Mouse (Mus musculus) limb, embryonic 12.5 days (tissue): ENCODE results near the gene Fam161a. TPM values are rescaled to one million over a fixed set of nuclear protein-coding genes. Genes with fewer than 3 reads are reported as not detected.

Experiments used
- ATAC-seq: fragments of 200-750 bp; cut with Nextera tagmentation; 2 replicates; pipeline ENCODE4 v1.8.0; 2017; ENCODE audit warnings: low read depth, moderate TSS enrichment; ENCODE audit not compliant: insufficient number of reproducible peaks, insufficient read depth, low FRiP score, low TSS enrichment
- H3K27ac ChIP-seq: fragments of 300-500 bp; sonication (generic); 2 replicates; pipeline ENCODE4 v1.5.1; 2016; ENCODE audit warnings: mild to moderate bottlenecking, moderate library complexity
- H3K27me3 ChIP-seq: fragments of 300-500 bp; sonication (generic); 2 replicates; pipeline ENCODE4 v1.6.1; 2016; ENCODE audit warnings: mild to moderate bottlenecking, moderate library complexity
- H3K36me3 ChIP-seq: fragments of 300-500 bp; sonication (generic); 2 replicates; pipeline ENCODE4 v1.6.1; 2016; ENCODE audit warnings: mild to moderate bottlenecking, moderate library complexity
- H3K4me1 ChIP-seq: fragments of 300-500 bp; sonication (generic); replicated peaks from 2 replicates; pipeline ENCODE4 v1.6.1; 2016
- H3K4me2 ChIP-seq: fragments of 300-500 bp; sonication (generic); 2 replicates; pipeline ENCODE4 v1.6.1; 2016; ENCODE audit warnings: mild to moderate bottlenecking, moderate library complexity
- H3K4me3 ChIP-seq: fragments of 300-500 bp; sonication (generic); replicated peaks from 2 replicates; pipeline ENCODE4 v1.5.1; 2016; ENCODE audit warnings: mild to moderate bottlenecking
- H3K9ac ChIP-seq: fragments of 300-500 bp; sonication (generic); replicated peaks from 2 replicates; pipeline ENCODE4 v1.6.1; 2016; ENCODE audit warnings: mild to moderate bottlenecking, moderate library complexity
- H3K9me3 ChIP-seq: fragments of 300-500 bp; sonication (generic); 2 replicates; pipeline ENCODE4 v1.6.1; 2016; ENCODE audit warnings: mild to moderate bottlenecking, moderate library complexity
- WGBS: fragments of 180-500 bp; shearing (Covaris S2); methylation state at CpG from one replicate; pipeline ENCODE4 v1.1.7; 2016; 5-methylcytosine and 5-hydroxymethylcytosine counted together
- polyA plus RNA-seq: library from polyadenylated mRNA; unstranded; fragments of >200 nt; fragmentation: Nextera tagmentation; extraction: Ambion mirVana; gene quantifications from 2 replicates; pipeline ENCODE4 v1.2.1, GENCODE M21; 2016

Fam161a gene
- polyA plus RNA-seq, 1 experiment from 2014 or later, result 2.3 TPM

DNA sequence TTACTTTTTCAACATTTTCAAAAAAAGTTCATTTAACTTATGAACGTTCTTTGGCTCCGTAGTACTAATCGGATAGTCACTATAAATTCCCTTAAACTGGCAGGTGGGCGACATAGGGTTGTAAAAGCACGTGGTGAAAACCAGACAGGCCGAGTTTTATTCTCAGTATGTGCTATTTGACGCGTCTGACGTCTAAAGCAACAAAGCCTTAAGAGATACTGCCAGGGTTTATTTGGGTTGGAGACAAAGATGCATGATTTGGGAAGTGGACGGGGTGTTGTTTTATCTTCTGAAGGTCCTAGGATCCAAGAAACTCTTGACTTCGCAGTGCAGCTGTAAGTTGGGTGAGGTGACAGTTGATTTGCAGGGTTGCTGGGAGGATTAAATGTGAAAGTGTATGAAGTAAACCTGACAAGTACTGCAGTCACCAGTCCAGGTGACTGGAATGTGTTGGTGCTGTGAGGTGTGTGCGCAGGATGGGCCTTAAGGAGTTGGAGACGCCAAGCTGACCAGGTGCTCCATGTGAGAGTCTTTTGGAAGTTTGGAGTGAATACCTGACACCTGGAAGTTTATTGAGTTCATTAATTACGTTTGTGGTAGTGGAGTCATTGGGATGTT is 16.0 kb upstream of the Fam161a start:
- ATAC-seq, result no peak
- peak overlapping the region; percentile 88 for H3K4me2 ChIP-seq
- peak overlapping the region; percentile 96; the same call in 1 of the 2 replicates for H3K27ac ChIP-seq
- WGBS, result 9% methylated on average over 14 of the region's 14 CpGs
- H3K36me3 ChIP-seq, result peaks cover 26% of the 10 kb centered on the region
- H3K9ac ChIP-seq, result peak overlapping the region; percentile 89
- peaks cover 15% of the 10 kb centered on the region for H3K4me1 ChIP-seq
- no peaks in the 10 kb centered on the region for H3K27me3 ChIP-seq
- peak overlapping the region; percentile 76 for H3K4me3 ChIP-seq
- no peaks in the 10 kb centered on the region for H3K9me3 ChIP-seq

DNA sequence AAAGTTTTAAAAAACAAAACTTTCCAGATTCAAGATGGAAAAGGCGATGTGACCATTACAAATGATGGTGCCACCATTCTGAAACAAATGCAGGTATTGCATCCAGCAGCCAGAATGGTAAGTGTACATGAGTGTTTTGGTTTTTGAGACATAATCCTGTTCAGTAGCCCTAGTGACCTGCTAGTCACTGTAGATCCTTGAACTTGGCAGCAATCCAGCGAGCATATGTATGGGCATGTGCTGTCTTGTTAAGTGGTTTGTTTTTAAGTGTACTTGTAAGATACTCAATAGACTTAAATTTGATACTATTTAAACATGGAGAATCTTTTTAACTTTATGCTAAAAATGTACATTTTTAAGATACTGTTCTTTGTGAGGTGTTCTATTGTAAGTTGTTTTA is 13.1 kb upstream of the Fam161a start:
- Histone ChIP-seq H3K4me3 (no peak overlapping the region), H3K9ac (no peak overlapping the region), H3K27ac (no peak overlapping the region), H3K9me3 (no peaks in the 10 kb centered on the region), H3K4me2 (no peak overlapping the region), H3K36me3 (peaks cover 52% of the 10 kb centered on the region), H3K4me1 (peaks cover 15% of the 10 kb centered on the region), H3K27me3 (no peaks in the 10 kb centered on the region)
- no peak for ATAC-seq
- WGBS, result 100% methylated on average over 2 of the region's 2 CpGs

DNA sequence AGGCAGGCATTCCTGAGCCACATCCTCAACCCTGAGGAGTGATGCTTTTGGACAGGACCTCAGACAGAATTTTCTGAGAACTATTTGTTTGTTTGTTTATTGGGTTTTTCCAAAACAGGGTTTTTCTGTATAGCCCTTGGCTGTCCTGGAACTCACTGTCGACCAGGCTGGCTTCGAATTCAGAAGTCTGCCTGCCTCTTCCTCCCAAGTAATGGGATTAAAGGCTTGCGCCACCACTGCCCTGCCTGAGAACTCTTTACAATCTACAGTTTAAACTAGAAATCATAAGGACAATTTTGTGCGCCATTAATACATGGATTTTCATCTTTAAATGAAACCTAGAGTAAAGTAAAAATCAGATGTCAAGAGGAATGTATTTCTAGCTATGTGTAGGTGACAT is 11.9 kb upstream of the Fam161a start:
- no peaks in the 10 kb centered on the region for H3K9me3 ChIP-seq
- no peak overlapping the region for H3K27ac ChIP-seq
- no peaks in the 10 kb centered on the region for H3K27me3 ChIP-seq
- no peak overlapping the region for H3K4me3 ChIP-seq
- H3K4me1 ChIP-seq, result peaks cover 11% of the 10 kb centered on the region
- no peak for ATAC-seq
- peaks cover 64% of the 10 kb centered on the region for H3K36me3 ChIP-seq
- H3K9ac ChIP-seq, result no peak overlapping the region
- WGBS, result 94% methylated on average over 4 of the region's 4 CpGs
- H3K4me2 ChIP-seq, result no peak overlapping the region

DNA sequence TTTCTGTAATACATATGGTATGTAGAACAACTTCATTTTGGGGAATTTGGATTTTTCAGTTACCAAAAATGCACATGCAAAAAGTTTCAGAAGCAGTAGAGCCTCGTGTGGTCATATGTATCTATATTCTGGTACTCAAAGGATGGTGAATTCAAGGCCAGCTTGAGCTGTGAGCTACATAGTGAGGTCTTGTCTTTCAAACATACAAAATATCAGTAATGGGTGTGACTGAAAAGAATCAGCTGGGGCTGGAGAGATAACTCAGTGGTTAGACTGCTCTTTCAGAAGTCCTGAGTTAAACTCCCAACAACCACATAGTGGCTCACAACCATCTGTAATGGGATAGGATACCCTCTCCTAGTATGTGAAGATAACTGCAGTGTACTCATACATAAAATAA is 9.0 kb upstream of the Fam161a start:
- no peak overlapping the region for H3K4me3 ChIP-seq
- no peak overlapping the region for H3K27ac ChIP-seq
- H3K9me3 ChIP-seq, result no peaks in the 10 kb centered on the region
- no peak overlapping the region for H3K4me2 ChIP-seq
- H3K4me1 ChIP-seq, result no peaks in the 10 kb centered on the region
- H3K36me3 ChIP-seq, result peaks cover 90% of the 10 kb centered on the region
- no peak overlapping the region for H3K9ac ChIP-seq
- H3K27me3 ChIP-seq, result no peaks in the 10 kb centered on the region
- no peak for ATAC-seq
- WGBS, result 90% methylated on average over 1 of the region's 1 CpGs

DNA sequence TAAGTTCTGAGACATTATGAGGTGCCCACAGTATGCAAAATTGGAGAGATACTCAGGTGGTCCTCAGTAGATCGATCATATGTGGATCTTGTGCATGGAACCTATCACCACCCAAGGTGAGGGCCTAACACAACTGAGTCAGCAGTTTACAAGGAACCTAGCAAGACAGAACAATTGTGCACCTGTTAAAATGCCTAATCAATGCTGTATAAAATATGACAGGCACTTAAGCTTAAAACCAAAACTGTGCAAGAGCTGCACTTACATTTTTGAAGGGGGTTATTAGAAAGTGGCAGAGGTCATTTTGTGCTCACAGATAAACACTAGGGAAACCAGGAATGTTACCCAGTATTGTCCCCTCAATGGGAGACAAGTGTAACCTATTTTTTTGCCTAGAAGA is 2.1 kb upstream of the Fam161a start:
- no peak for ATAC-seq
- WGBS, result 94% methylated on average over 1 of the region's 1 CpGs
- Histone ChIP-seq H3K9ac (no peak overlapping the region), H3K27me3 (no peaks in the 10 kb centered on the region), H3K36me3 (peaks cover 49% of the 10 kb centered on the region), H3K4me2 (no peak overlapping the region), H3K9me3 (no peaks in the 10 kb centered on the region), H3K27ac (no peak overlapping the region), H3K4me1 (no peaks in the 10 kb centered on the region), H3K4me3 (no peak overlapping the region)

DNA sequence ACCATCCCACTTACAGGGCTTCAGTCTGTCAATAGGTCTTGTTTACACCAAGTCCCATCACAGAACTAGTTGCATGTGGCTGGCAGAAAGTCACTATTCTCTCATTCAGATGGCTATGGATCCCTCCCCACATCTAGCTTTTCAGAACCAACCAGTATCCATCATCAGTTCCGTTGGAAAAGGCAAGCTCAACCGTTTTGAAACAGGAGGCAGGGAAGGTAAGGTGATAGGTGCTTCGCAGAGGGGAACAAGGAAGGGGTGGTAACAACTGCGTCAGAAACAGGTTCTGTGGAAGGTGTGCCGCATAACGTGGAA is 208 bp upstream of the Fam161a start:
- no peaks in the 10 kb centered on the region for H3K4me1 ChIP-seq
- H3K4me2 ChIP-seq, result peak overlapping the region; percentile 74
- ATAC-seq, result no peak
- H3K36me3 ChIP-seq, result peaks cover 33% of the 10 kb centered on the region
- WGBS, result 5% methylated on average over 6 of the region's 6 CpGs
- H3K27me3 ChIP-seq, result no peaks in the 10 kb centered on the region
- H3K9ac ChIP-seq, result 0 out of 2 replicates have a peak overlapping the region, but pooled peaks have one; percentile 2
- peak overlapping the region; percentile 57 for H3K4me3 ChIP-seq
- H3K9me3 ChIP-seq, result no peaks in the 10 kb centered on the region
- peak overlapping the region; percentile 90 for H3K27ac ChIP-seq

DNA sequence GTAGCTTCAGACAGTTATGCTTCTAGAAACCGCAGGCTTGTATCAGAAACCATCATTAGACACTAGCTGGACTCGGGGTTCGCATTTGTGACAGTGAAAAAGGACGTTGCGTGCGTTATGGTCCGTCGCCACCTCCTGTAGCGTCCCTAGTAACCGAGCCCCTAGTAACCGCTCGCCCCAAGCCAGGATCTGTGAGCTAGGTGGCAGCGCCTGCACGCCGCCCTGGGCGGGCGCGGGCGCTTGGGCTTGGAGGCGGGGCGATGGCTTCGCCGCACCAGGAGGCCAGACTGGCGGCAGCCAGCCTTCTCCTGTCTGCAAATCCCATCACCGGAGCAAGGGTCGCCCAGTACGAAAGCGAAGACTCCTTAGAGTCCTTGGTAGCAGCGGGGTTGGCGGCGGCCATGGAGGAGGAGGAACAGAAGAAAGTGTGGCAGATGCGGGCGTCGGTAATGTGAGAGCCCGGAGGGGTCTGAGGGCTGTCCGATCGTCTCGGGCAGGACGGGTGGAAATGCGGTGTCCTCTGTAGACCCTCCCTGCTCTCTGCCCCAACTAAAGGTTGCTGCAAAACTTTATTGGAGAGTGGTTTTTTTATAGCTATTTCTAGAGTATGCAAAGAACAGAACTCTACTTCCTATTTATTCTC is 971 bp downstream of the Fam161a start:
- peak overlapping the region; percentile 74 for H3K4me2 ChIP-seq
- H3K9ac ChIP-seq, result peak overlapping the region; percentile 66
- peak overlapping the region; percentile 90 for H3K27ac ChIP-seq
- H3K4me1 ChIP-seq, result no peaks in the 10 kb centered on the region
- H3K4me3 ChIP-seq, result peak overlapping the region; percentile 57
- WGBS, result under 1% methylated on average over 40 of the region's 40 CpGs
- no peaks in the 10 kb centered on the region for H3K9me3 ChIP-seq
- no peaks in the 10 kb centered on the region for H3K27me3 ChIP-seq
- peak; percentile 94 for ATAC-seq
- H3K36me3 ChIP-seq, result peaks cover 21% of the 10 kb centered on the region

DNA sequence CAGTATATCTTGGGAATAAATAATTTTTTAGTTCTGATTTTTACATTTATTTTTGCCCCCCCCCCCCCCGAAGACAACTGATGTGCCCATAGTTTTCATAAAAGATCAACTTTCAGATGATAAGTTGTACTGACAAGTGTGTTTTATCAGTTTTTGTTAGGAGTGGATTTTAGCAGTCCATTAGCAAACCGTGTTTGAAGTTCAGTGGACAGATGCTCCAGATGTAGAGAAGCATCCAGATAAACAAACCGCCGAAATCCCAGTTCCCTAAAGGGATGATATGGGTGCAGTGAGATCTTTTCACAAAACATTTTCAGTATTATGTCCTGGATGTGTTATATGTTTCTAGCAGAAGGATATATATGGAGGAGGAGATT is 1.5 kb downstream of the Fam161a start:
- Histone ChIP-seq H3K9me3 (no peaks in the 10 kb centered on the region), H3K4me2 (peak overlapping the region; percentile 74), H3K4me1 (no peaks in the 10 kb centered on the region), H3K36me3 (peaks cover 16% of the 10 kb centered on the region), H3K9ac (peak overlapping the region; percentile 66), H3K4me3 (peak overlapping the region; percentile 57), H3K27me3 (no peaks in the 10 kb centered on the region), H3K27ac (no peak overlapping the region)
- ATAC-seq, result no peak
- 37% methylated on average over 4 of the region's 4 CpGs for WGBS

DNA sequence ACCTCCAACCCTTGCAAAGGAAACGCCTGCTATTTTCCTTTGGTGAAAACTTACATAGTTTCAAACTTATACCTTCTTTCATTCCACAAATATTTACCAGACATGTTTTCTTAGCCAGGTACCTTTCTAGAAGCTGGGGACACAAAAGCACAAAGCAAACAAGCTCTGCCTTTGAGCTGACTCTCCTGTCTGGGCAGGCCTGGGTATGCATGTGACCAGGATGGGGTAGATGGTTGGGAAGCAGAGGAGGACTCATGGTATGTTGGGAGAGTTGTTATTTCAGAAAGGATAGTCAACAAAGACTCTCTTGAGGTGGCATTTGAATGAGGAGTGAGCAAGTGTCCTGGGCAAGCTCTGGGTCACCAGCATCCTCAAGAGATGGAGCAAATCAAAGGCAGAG is 5.8 kb downstream of the Fam161a start:
- no peaks in the 10 kb centered on the region for H3K9me3 ChIP-seq
- H3K4me1 ChIP-seq, result no peaks in the 10 kb centered on the region
- no peak overlapping the region for H3K4me2 ChIP-seq
- no peak overlapping the region for H3K27ac ChIP-seq
- H3K9ac ChIP-seq, result no peak overlapping the region
- no peak for ATAC-seq
- H3K4me3 ChIP-seq, result no peak overlapping the region
- no peaks in the 10 kb centered on the region for H3K27me3 ChIP-seq
- no peaks in the 10 kb centered on the region for H3K36me3 ChIP-seq
- WGBS, result 62% methylated on average over 1 of the region's 1 CpGs

DNA sequence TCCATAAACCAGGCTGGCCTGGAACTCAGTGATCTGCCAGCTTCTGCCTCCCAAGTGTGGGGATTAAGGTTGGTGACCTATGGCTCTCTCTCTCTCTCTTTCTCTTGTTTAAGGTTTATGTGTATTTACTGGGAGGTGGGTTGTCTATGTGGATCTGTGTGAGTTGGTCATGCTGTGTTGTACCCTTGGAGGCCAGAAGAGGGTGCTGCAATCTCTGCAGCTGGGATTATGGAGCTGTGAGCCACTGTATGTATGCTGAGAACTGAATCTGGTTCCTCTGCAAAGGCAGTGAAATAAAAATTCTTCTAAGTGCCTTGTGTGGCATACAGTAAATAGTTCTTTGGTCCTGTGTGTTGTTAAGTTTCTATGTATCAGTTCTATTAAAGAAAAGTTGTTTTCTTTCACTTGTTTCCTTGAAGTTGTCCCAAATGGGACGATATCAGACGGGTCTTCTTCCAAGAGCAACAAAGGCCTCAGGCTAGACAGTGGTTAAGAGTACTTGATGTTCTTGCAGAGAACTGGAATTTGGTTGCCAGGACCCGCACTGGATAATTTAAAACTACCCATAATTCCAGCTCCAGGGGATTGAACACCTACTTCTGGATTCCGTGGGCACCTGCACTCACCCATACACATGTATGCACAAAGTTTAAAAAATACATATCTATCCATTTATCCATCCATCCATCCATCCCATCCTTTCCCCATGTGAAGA is 6.4 kb downstream of the Fam161a start:
- 91% methylated on average over 4 of the region's 4 CpGs for WGBS
- Histone ChIP-seq H3K27ac (no peak overlapping the region), H3K36me3 (no peaks in the 10 kb centered on the region)

DNA sequence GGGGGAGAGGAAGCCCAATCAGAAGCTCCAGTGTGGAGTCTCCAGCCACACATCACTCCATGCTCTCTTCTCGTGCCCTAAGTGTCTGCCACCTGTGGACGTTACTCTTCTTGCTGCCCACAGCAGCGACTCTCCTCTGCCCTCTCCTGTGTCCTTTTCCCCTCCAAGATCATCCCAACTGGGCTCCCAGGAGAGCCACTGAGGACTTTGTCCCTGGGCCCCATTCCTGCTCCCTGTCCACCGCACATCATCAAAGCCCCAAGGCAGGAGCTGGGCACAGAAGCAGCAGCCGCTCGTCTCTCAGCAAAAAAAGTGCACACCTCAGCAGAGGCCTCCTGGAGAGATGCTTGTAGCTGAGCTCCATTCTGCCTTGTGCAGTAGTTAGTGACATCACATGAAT is 7.7 kb downstream of the Fam161a start:
- no peak for ATAC-seq
- WGBS, result 71% methylated on average over 6 of the region's 6 CpGs

More for the DNA sequence above, 6.4 kb downstream of the Fam161a start:
- Histone ChIP-seq H3K4me2 (no peak overlapping the region), H3K4me3 (no peak overlapping the region), H3K4me1 (no peaks in the 10 kb centered on the region), H3K27me3 (no peaks in the 10 kb centered on the region), H3K9me3 (no peaks in the 10 kb centered on the region), H3K9ac (no peak overlapping the region)
- no peak for ATAC-seq

More for the DNA sequence above, 7.7 kb downstream of the Fam161a start:
- no peaks in the 10 kb centered on the region for H3K4me1 ChIP-seq
- no peaks in the 10 kb centered on the region for H3K9me3 ChIP-seq
- no peaks in the 10 kb centered on the region for H3K36me3 ChIP-seq
- H3K4me3 ChIP-seq, result no peak overlapping the region
- no peaks in the 10 kb centered on the region for H3K27me3 ChIP-seq
- no peak overlapping the region for H3K4me2 ChIP-seq
- no peak overlapping the region for H3K9ac ChIP-seq
- no peak overlapping the region for H3K27ac ChIP-seq
